Mouse (Mus musculus) embryonic fibroblast, embryonic 13.5 days (primary cell): ENCODE results near the gene Foxf2.

Experiments used
- CTCF ChIP-seq: IDR thresholded peaks from 2 replicates; pipeline ENCODE4 v1.5.1; 2011; ENCODE audit warnings: mild to moderate bottlenecking, control low read depth, low read length, moderate library complexity, borderline replicate concordance; ENCODE audit not compliant: insufficient read depth
- POLR2A ChIP-seq: IDR thresholded peaks from 2 replicates; pipeline ENCODE4 v1.6.1; 2011; ENCODE audit warnings: low read depth, mild to moderate bottlenecking, control low read depth, low read length, moderate library complexity

DNA sequence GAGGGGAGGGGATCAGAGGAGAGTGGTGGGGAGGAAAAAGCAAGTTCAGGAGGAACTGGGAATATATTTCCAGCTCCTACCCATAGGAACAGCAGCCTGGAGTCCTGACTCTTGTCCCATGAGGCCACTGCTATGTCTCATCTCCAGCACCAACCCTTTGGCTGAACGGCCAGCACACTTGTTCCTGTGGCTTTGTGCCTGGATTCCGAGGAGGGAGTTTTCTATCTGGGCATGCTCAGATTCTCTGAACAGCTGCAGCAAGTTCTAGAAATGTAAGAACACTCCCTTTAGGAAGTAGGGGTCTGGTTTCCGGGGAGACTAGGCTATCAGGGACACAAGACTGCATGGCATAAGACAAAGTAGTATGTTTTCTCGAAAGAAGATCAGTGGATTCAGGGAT, 9.9 kb downstream of the Foxf2 start:
- TF ChIP-seq POLR2A (no peak), CTCF (no peak)
